Mouse (Mus musculus) lung, postnatal 0 days (tissue): ENCODE results near the gene Ddost.

Experiments
- CTCF ChIP-seq: IDR thresholded peaks from 2 replicates; pipeline ENCODE4 v1.5.1; 2016; ENCODE audit warnings: antibody characterized with exemption, mild to moderate bottlenecking
- EP300 ChIP-seq: IDR thresholded peaks from 2 replicates; pipeline ENCODE4 v1.6.1; 2016; ENCODE audit warnings: antibody characterized with exemption, mild to moderate bottlenecking, control low read depth

DNA sequence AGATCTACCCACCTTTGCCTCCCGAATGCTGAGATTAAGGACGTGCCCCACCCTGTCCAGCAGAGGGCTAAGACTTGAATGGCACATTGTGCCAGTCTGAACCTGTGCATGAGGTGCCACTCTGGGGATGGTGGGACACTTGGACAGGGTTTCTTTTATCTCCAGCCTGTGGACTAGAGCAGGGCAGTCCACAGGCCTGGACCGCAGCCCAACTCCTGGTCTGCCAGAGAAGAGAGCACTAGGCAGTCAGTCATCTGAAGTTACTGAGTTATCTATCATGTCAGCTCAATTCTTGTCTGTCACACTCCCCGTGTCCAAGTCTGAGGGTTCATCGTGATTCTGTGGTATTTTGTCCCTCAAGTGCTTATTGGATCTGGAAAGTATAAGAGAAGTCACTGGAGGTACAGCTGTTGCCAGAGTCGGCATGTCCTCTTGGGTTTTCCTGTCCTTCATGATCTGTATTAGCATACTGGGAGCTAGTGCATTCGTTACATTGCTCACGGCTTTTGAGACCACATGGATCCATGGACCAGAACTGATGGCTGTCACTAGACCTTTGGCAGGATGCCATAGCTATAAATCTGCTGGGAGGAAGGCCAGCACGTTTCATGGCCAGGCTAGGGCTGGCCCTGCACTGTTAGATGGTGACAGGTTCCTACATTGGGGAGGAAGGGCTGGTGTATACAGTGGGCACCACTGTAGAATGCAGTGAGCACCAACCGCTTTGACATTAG, 49.1 kb downstream of the Ddost start:
- TF ChIP-seq EP300 (no peak), CTCF (peak; percentile 14; the same call in 1 of the 2 replicates)
